Mouse (Mus musculus) c-Kit-positive CD71-positive TER-119-positive erythroid progenitor cells, embryonic 14.5 days (primary cell): ENCODE measurements around the gene Rcc2.

Experiments used
- DNase-seq: peaks from one replicate; pipeline ENCODE4 v3.0.0-alpha.2; 2013; ENCODE audit warnings: low spot score

Rcc2 gene

GRCm38 (mm10) chr4:140684881-140685303 lies 15.4 kb upstream of the Rcc2 start:
- DNase-seq, result no peak

DNA sequence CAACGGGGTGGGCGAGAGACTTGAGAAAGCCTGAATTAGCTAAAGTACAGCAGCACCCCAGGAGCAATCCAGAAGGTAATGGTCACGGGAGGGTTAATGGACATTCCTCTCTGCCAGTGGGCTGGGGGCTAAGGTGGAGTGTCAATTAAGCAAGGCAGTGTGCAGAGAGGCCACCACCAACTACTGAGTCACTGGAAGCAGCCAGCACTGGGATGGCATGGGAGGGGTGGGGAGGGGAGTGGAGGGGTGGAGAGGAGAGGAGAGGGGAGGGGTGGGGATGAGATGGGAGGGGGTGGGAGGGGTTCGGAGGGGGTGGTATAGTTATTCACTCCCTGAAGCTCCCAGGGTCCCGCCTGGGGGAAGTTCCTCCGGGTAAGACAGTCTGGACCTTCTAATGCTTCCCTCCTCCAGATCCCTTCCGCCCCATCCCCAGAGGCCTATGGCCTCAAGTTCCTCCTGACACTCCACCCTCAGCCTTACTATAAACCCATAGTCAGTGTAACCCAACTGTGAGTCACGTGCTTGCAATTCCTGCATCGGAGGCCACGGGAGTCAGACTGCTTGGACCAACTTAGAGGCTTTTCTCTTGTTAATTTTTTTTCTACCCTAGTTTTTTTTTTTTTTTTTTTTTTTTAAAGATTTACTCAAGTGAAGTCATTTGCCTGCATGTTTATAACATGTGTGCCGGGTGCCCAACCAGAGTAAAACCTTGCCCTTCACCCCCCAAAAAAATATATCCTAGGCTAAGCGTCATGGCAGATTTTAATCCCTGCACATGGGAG lies 12.1 kb upstream of the Rcc2 start:
- no peak for DNase-seq

DNA sequence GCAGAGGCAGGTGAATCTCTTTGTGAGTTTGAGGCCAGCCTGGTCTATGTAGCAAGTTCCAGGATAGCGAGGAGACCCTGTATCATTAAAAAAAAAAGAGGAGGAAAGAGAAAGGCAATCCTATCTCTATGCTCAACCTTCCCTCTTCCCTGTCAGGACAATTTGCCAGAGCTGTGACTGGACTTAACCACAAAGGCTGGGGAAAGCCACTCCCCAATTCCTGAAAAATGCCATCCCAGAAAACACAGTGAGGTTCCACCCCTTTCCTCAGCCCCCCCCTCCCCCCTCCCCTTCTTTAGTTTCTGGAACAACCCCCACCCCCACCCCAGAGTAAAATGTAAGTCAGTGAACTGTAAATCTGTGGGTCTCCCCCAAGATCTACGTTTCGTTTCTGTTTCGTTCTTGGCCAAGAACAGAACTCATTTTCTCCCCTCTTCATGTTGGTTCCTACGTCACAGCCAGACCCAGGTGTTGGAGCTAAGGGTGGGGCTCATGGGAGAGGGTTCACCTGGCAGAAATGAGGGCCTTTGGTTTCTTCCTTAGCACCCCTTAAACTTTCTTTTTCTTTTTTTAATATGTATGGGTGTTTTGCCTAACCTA lies 11.4 kb upstream of the Rcc2 start:
- DNase-seq, result no peak

DNA sequence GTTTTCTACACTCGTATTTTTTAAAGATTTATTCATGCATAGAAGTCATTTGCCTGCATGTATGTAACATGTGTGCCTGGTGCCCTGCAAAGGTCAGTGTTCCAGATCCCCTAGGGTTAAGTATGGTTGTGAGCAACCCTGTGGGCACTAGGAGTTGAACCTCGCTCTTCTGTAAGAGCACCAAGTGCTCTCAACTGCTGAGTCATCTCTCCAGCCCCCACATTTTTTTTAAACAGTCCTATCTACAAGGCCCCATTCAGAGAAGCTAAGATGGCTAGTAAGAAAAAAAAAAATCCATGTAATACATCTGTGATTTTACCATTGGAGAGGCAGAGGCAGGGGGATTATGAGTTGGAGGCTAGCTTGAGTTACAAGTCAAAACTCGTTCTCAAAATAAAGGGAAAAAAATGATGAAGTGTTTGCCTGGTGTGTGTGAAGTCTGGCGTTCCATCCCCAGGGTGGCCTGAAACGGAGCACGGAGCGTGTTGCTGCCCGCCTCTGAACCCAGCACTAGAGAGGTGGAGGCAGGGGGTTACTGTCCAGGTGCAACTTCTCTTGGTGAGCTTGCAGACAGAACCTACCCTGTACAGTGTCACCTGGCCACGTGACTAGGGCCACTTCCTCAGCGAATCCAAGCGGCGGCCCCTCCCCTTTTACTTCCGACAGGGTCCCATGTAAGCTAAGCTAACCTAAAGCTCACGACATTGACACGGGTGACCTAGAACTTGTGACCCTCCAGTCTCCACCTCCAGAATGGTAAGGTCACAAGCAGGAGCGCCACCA lies 10.3 kb upstream of the Rcc2 start:
- DNase-seq, result peak; percentile 68

DNA sequence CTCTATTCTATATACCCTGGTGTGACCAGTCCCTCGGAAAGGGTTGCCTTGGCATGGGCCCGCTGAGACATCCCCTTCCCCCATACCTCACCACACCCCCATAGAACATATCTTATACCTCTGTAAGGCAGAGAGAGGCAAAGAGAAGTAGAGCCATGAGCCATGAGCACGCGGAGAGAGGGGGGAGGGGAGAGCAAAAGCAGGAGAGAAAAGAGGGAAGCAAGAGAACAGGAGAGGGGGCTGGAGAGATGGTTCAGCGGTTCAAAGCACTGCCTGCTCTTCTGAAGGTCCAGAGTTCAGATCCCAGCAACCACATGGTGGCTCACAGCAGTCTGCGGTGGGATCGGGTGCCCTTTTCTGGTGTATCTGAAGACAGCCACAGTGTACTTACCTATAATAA lies 8.9 kb upstream of the Rcc2 start:
- no peak for DNase-seq

DNA sequence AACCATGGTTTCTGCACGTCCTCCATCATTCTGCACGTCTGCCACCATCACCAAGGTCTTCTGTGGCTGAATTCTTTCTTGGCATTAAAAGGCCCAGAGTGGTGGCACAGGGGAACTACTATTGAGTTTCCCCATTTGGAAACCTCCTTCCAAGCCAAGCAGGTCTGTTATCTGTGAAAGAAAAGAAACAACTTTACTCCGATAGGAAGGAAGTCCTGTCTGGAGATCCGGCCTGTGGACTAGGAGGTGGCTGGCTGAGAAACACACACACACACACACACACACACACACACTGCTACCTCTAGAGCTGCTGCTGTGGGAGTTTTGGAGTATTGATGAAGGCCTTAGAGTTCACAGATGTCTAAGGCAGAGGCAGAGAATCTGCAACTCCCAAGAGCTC lies 6.8 kb upstream of the Rcc2 start:
- no peak for DNase-seq

- DNase-seq, result no peak
Observed at GRCm38 (mm10) chr4:140694551-140695060, 5.7 kb upstream of the Rcc2 start.

- DNase-seq, result no peak
Observed at GRCm38 (mm10) chr4:140695146-140695545, 5.2 kb upstream of the Rcc2 start.

DNA sequence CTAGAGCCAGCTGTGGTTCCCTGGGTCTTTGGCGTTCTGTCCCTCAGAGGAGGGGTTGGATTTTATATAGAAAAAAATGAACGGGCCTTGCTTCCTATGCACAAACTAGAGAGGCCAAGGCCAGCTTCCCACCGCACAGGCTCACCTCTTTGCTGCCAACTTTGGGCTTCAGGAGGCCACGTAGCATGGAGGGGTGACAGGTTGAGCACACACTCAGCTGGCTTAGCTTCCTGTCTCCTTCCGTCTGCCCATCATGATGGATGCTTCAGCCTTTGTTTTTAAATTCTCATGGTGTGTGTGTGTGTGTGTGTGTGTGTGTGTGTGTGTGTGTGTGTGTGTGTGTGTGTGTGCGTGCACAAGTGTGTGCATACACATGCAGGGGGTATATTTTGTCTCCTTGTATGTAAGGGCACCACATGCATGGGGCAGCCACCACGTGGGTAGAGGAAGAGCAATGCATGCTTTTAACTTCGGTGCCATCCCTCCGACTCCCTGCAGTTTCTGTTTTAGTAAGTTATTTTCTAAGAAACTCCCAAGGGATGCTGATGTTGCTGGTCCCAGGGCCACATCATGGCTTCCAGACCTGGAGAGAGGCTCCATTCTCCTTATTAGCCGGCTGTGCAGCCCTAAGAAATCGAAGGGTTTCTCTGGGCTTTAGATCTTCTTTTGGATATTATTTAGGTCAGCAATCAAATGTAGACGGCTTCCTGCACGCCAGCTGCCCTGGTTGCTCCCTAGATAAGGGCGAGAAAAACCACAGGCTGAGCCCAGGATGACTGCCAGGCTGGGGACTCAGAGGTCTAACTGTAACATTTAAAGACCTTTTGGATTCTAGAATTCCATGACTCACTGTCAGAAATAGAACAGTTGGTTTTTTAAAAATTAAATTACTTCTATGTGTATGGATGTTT lies 4.4 kb upstream of the Rcc2 start:
- DNase-seq, result peak; percentile 53

GRCm38 (mm10) chr4:140699441-140700127 lies 757 bp upstream of the Rcc2 start:
- DNase-seq, result peak; percentile 86

GRCm38 (mm10) chr4:140701049-140701715 lies 841 bp downstream of the Rcc2 start:
- peak; percentile 70 for DNase-seq

- no peak for DNase-seq
Observed at GRCm38 (mm10) chr4:140701716-140702561, 1.6 kb downstream of the Rcc2 start.

- peak; percentile 75 for DNase-seq
Observed at GRCm38 (mm10) chr4:140702611-140703327, 2.4 kb downstream of the Rcc2 start.

- no peak for DNase-seq
Observed at GRCm38 (mm10) chr4:140703636-140704035, 3.3 kb downstream of the Rcc2 start.

DNA sequence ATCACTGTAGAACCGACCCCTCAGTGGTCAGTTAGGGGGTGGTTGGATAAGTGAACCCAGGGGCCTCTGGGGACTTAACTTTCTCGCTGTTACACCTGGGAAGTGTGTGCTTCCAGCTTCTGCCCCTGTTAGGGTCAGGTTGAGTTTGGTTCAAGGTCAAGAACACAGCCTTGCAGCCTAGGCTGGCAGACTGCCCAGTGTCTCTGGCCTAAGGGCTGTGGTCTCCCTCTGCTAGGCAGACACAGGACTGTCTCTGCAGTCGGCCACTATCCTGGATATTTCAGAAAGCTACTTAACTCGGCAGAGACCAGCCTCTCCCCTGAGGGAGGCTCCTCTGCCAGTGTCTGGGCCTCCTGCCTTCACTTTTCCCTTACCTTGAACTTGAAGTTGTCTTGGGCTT lies 3.8 kb downstream of the Rcc2 start:
- DNase-seq, result no peak

GRCm38 (mm10) chr4:140707615-140708014 lies 7.3 kb downstream of the Rcc2 start:
- DNase-seq, result no peak

DNA sequence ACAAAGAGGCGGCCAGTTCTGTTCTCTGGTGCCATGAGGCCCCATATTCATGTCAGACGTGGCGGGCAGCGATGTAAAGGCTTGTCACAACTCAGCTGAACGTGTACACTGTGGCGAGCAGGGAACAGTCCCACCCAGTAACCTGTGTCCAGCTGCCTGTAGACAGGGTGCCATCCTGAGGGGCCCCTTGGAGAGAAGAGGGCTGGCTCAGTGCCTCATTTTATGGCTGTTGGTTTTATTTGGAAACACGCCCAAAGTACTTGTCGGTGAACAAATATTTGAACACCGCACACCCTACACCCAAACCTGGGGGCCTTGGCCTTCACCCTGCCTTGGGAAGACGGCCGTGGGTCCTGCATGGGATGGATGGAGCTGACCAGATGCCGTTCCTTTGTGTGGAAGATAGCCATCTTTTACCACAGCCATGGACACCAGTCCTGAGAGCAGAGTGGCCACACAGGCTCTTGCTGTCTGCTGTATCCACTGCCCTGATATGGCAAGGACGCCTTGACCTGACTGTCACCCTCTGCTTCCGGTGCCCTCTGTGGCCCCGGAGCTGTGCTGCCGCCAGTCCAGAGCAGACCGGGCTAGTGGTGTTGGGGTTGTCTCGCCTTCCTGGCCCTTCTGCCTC lies 8.1 kb downstream of the Rcc2 start:
- DNase-seq, result no peak

DNA sequence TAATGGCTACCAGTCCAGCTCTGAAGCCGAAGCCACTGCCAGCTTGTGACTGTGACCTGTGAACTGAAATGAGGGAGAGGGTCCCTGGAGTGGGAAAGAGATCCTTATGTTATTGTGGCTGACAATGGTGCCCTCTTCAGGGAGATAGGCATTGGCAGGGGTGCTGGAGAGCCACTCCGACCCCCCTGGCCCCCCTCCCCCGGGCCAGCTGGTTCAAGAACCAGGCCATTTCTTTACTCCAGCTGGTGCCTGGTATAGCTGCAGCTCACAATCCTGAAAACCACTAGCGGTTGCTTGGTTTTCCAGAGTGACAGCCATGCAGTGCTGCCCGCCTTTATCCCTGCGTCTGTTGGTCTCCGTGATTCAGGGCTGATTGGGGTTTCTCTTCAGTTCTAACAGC lies 8.8 kb downstream of the Rcc2 start:
- no peak for DNase-seq
